Mouse (Mus musculus): ENCODE results near the gene Rtf1.
"Not testable (repeated sequence)": the region's sequence is repeated elsewhere in the genome, so short reads cannot be mapped to it uniquely, and the experiment has no call there.

Gene Rtf1
- long read RNA-seq, experiment 1, partial matches to known transcripts: 46 of 59 reads
- long read RNA-seq, experiment 1, other reads (novel, unspliced or antisense): 12 of 59 reads
- long read RNA-seq, experiment 2, partial matches to known transcripts: 57 of 65 reads
- long read RNA-seq, experiment 2, other reads (novel, unspliced or antisense): 8 of 65 reads

- intact Hi-C loops (cut with DNase I): loop anchor here (5.0 kb wide), 1 partner anchor 68 kb away; the partner anchor contains the start of gene Itpka
Measured at GRCm38 (mm10) chr2:119674525-119675214, at the start of gene Rtf1. Rtf1 (plus strand) TSS chr2:119675068.

- intact Hi-C loops (cut with DNase I): no loop called here
Measured at GRCm38 (mm10) chr2:119636781-119637180, 38.1 kb upstream of the Rtf1 start.

GRCm38 (mm10) chr2:119641214-119641912, 33.5 kb upstream of the Rtf1 start:
- intact Hi-C loops (cut with DNase I): no loop called here

GRCm38 (mm10) chr2:119644254-119644653, 30.6 kb upstream of the Rtf1 start:
- intact Hi-C loops (cut with DNase I): no loop called here

- intact Hi-C loops (cut with DNase I): loop anchor here (5.0 to 10.0 kb wide), 2 partner anchors 48 to 120 kb away; partner anchors contain the start of genes Nusap1 and Oip5
Measured at GRCm38 (mm10) chr2:119662220-119663182, 12.4 kb upstream of the Rtf1 start, which contains the start of gene Ndufaf1. Ndufaf1 (minus strand) TSS chr2:119662827.

- intact Hi-C loops (cut with DNase I): loop anchor here (10.0 kb wide), 1 partner anchor 51 kb away; the partner anchor contains the start of genes Nusap1 and Oip5
Measured at GRCm38 (mm10) chr2:119665744-119666143, 9.1 kb upstream of the Rtf1 start.

GRCm38 (mm10) chr2:119669010-119669409, 5.9 kb upstream of the Rtf1 start:
- intact Hi-C loops (cut with DNase I): loop anchor here (10.0 kb wide), 1 partner anchor 54 kb away; the partner anchor contains the start of genes Nusap1 and Oip5

GRCm38 (mm10) chr2:119675215-119675784, 432 bp downstream of the Rtf1 start:
- intact Hi-C loops (cut with DNase I): loop anchor here (5.0 kb wide), 1 partner anchor 67 kb away; the partner anchor contains the start of gene Itpka

- intact Hi-C loops (cut with DNase I): loop anchor here (5.0 kb wide), 1 partner anchor 66 kb away; the partner anchor contains the start of gene Itpka
Measured at GRCm38 (mm10) chr2:119675831-119676230, 963 bp downstream of the Rtf1 start.

- intact Hi-C loops (cut with DNase I): no loop called here
Measured at GRCm38 (mm10) chr2:119683706-119684105, 8.8 kb downstream of the Rtf1 start.

GRCm38 (mm10) chr2:119692003-119692701, 17.3 kb downstream of the Rtf1 start:
- intact Hi-C loops (cut with DNase I): no loop called here

- intact Hi-C loops (cut with DNase I): no loop called here
Measured at GRCm38 (mm10) chr2:119694826-119695225, 20.0 kb downstream of the Rtf1 start.

GRCm38 (mm10) chr2:119696111-119696510, 21.2 kb downstream of the Rtf1 start:
- intact Hi-C loops (cut with DNase I): no loop called here

- intact Hi-C loops (cut with DNase I): no loop called here
Measured at GRCm38 (mm10) chr2:119698472-119698871, 23.6 kb downstream of the Rtf1 start.

- intact Hi-C loops (cut with DNase I): no loop called here
Measured at GRCm38 (mm10) chr2:119699962-119700361, 25.1 kb downstream of the Rtf1 start.

GRCm38 (mm10) chr2:119703171-119703570, 28.3 kb downstream of the Rtf1 start:
- intact Hi-C loops (cut with DNase I): no loop called here

- intact Hi-C loops (cut with DNase I): no loop called here
Measured at GRCm38 (mm10) chr2:119707676-119708075, 32.8 kb downstream of the Rtf1 start.

- intact Hi-C loops (cut with DNase I): no loop called here
Measured at GRCm38 (mm10) chr2:119710011-119710410, 35.1 kb downstream of the Rtf1 start.

- intact Hi-C loops (cut with DNase I): not testable (repeated sequence)
Measured at GRCm38 (mm10) chr2:119715868-119716267, 41.0 kb downstream of the Rtf1 start.

GRCm38 (mm10) chr2:119721070-119721469, 46.2 kb downstream of the Rtf1 start:
- intact Hi-C loops (cut with DNase I): no loop called here

All from adrenal gland (tissue).